Mouse (Mus musculus) liver, adult 2 months (tissue): ENCODE results near the gene Dusp1.

Experiments
- CTCF ChIP-seq: fragments of 200-500 bp; IDR thresholded peaks from 2 replicates; pipeline ENCODE4 v1.5.1; 2011; ENCODE audit warnings: low read depth, low read length, control low read depth
- POLR2A ChIP-seq: fragments of 200-500 bp; IDR thresholded peaks from 2 replicates; pipeline ENCODE4 v1.6.1; 2011; ENCODE audit warnings: low read length, control low read depth; ENCODE audit not compliant: insufficient read depth; ENCODE audit errors: extremely low read depth

- TF ChIP-seq CTCF (no peak), POLR2A (no peak)
These were observed 64.5 kb downstream of the Dusp1 start for GRCm38 (mm10) chr17:26497416-26497923.
